Mouse (Mus musculus) layer of hippocampus, adult 11-12 months (tissue): Measurements from ENCODE around the gene Prkag3.

Experiments used
- DNase-seq: peaks from one replicate; pipeline ENCODE4 v3.0.0; 2022; ENCODE audit warnings: low spot score

The Prkag3 gene

GRCm38 (mm10) chr1:74748643-74749271, at the start of gene Prkag3:
Gene Prkag3, minus strand, starts transcription at chr1:74749221.
- peak; percentile 42 for DNase-seq

- no peak for DNase-seq
Measured at GRCm38 (mm10) chr1:74797459-74797858, 48.4 kb upstream of the Prkag3 start.

- no peak for DNase-seq
Measured at GRCm38 (mm10) chr1:74795145-74795529, 46.1 kb upstream of the Prkag3 start.

- no peak for DNase-seq
Measured at GRCm38 (mm10) chr1:74794487-74795144, 45.6 kb upstream of the Prkag3 start.

GRCm38 (mm10) chr1:74792831-74793660, 44.0 kb upstream of the Prkag3 start:
- DNase-seq: no peak

GRCm38 (mm10) chr1:74791249-74791648, 42.2 kb upstream of the Prkag3 start, which contains the start of gene Wnt10a:
Gene Wnt10a, plus strand, starts transcription at chr1:74791516.
- DNase-seq: no peak

- DNase-seq: no peak
Measured at GRCm38 (mm10) chr1:74790095-74790494, 41.1 kb upstream of the Prkag3 start.

GRCm38 (mm10) chr1:74788603-74789176, 39.7 kb upstream of the Prkag3 start:
- no peak for DNase-seq

- DNase-seq: peak; percentile 90
Measured at GRCm38 (mm10) chr1:74787846-74788245, 38.8 kb upstream of the Prkag3 start.

- peak; percentile 56 for DNase-seq
Measured at GRCm38 (mm10) chr1:74784041-74784759, 35.2 kb upstream of the Prkag3 start.

- DNase-seq: no peak
Measured at GRCm38 (mm10) chr1:74783554-74783953, 34.5 kb upstream of the Prkag3 start.

- DNase-seq: no peak
Measured at GRCm38 (mm10) chr1:74782045-74782444, 33.0 kb upstream of the Prkag3 start.

- no peak for DNase-seq
Measured at GRCm38 (mm10) chr1:74778934-74779486, 30.0 kb upstream of the Prkag3 start.

GRCm38 (mm10) chr1:74775816-74776215, 26.8 kb upstream of the Prkag3 start:
- no peak for DNase-seq

GRCm38 (mm10) chr1:74774062-74774461, 25.0 kb upstream of the Prkag3 start:
- DNase-seq: no peak

GRCm38 (mm10) chr1:74773136-74773535, 24.1 kb upstream of the Prkag3 start:
- DNase-seq: peak; percentile 52

- no peak for DNase-seq
Measured at GRCm38 (mm10) chr1:74771931-74772620, 23.1 kb upstream of the Prkag3 start.

GRCm38 (mm10) chr1:74771845-74771930, 22.7 kb upstream of the Prkag3 start, which contains the start of gene Wnt6:
Gene Wnt6, plus strand, starts transcription at chr1:74771892.
- no peak for DNase-seq

GRCm38 (mm10) chr1:74771467-74771844, 22.4 kb upstream of the Prkag3 start:
- DNase-seq: no peak

GRCm38 (mm10) chr1:74770727-74771466, 21.9 kb upstream of the Prkag3 start:
- DNase-seq: no peak

GRCm38 (mm10) chr1:74763081-74763480, 14.1 kb upstream of the Prkag3 start:
- peak; percentile 77 for DNase-seq
